Mouse (Mus musculus) gastrocnemius, postnatal 10 days (tissue): Measurements from ENCODE around the gene Gm20388. TPM values are rescaled to one million over a fixed set of nuclear protein-coding genes. Genes with fewer than 3 reads are reported as not detected.
A peak's percentile ranks its signal among the peaks of the same experiment; 100 is the strongest.

Source experiments
- DNase-seq: peaks from one replicate; pipeline ENCODE4 v3.0.0; 2021; ENCODE audit warnings: mixed read lengths
- total RNA-seq, 2 experiments: library from RNA; stranded (reverse); gene quantifications; 2 replicates each; pipeline ENCODE4 v1.2.3; 2021

Gm20388 gene
- total RNA-seq, 2 experiments from 2014 or later, result 2.9 to 6.0 TPM

GRCm38 (mm10) chr8:121544276-121544785, 1633.7 kb downstream of the Gm20388 start, which contains the start of gene 1700018B08Rik:
1700018B08Rik (minus strand) TSS chr8:121544320.
- no peak for DNase-seq

DNA sequence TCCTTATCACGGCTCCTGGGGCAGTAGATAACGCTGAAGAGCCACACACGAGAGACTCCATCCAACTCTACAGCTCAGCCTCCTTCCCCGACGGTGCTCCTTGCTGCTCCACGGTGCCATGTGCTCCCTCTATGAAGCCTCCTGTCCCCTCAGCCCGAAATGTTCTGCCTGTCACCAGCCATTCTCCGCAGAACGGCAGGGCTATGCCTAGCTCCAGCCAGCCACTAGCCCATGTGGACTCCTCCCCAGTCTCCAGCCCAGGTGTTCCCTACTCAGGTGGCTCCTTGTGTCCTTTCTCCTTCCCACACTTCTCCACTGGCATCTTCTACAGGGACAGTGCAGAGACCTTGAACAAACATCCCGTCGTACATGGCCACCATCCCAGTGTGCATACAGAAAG, 1634.3 kb downstream of the Gm20388 start:
- DNase-seq, result no peak

GRCm38 (mm10) chr8:121547132-121547531, 1636.5 kb downstream of the Gm20388 start:
- DNase-seq, result peak; percentile 74

DNA sequence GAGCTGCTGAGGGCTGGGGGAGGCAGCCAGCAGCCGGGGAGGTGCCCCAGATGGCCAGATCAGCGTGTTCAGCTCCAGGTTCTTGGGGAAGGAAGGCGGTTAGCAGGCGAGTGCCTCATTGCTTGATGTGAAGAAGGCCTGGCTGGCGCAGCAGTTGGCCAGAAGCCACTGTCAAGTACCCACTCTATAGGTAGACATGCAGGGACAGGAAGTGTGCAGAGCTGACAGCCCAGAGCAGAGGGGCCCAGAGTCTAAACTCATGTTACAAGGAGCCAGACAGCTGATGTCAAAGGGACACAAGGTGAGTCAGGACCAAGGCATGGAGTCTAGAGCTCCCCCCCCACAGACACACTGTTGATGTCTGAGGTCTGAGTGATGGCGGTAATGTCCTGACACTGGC, 1639.4 kb downstream of the Gm20388 start:
- no peak for DNase-seq

DNA sequence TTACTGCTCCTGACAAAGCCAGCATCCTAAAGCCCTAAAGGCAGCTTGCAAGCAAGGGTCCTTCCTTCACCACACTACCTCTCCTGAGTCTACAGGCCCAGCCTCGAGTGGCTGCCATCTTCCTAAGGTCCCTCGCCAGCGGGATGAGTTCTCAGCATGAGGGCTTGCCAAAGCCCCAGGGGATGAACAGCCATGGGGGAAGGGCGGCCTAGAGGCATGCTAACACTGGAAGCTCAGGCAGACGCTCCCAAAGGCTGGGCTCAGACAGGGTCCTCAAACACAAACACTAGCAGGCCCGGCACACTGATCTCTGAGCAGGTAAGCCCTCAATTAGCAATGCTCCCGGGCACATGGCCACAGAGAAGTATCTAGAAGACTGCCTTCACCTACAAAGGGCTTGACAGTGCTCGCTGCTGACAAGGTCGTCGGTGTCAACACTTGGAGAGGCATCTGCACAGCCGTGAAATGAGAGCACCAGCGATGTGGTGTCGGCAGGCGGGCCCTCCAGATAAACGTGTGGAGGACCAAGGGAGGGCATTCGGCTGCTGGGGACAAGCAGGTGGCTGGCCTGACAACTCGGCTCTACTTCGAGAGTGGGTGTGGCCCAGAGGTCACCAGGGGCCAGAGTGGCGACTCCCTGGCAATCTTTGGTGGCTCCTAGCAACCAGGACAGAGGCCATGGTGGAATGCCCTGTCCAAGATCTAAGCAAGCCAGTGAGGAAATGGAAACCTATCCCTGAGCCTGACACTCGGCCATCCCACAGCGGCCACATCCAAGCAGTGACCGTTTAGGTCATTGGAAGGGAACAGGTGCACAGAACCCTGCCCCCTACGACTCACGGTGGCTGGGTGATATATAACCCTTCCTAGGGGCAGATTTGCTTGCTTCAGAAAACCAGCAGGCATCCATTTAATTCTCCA, 1640.7 kb downstream of the Gm20388 start:
- peak; percentile 51 for DNase-seq

GRCm38 (mm10) chr8:121552506-121552905, 1641.9 kb downstream of the Gm20388 start:
- DNase-seq, result no peak

GRCm38 (mm10) chr8:121553831-121554475, 1643.3 kb downstream of the Gm20388 start:
- no peak for DNase-seq

DNA sequence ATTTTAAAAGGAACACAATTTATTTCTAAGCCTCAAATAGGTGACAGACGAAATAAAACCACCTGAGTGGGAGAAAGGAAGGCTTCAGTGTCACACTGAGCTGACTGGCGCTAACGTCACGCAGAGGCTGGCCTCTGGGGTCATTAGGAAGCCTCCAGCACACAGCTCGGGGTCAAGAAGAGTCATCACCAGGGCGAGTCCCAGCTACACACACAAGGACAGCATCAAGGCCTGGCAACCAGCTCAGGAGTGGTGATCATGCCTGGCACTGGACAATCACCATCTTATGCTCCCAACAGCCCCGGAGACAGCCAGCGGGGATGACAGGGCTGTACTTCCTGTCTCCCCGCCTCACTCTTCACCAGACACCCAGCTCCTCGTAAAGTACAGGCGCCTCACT, 1647.1 kb downstream of the Gm20388 start:
- no peak for DNase-seq

- no peak for DNase-seq
Observed at GRCm38 (mm10) chr8:121558538-121558937, 1647.9 kb downstream of the Gm20388 start.

GRCm38 (mm10) chr8:121559801-121560200, 1649.2 kb downstream of the Gm20388 start:
- no peak for DNase-seq

- DNase-seq, result no peak
Observed at GRCm38 (mm10) chr8:121560432-121561100, 1649.9 kb downstream of the Gm20388 start.

- DNase-seq, result peak; percentile 65
Observed at GRCm38 (mm10) chr8:121561636-121562345, 1651.2 kb downstream of the Gm20388 start.

DNA sequence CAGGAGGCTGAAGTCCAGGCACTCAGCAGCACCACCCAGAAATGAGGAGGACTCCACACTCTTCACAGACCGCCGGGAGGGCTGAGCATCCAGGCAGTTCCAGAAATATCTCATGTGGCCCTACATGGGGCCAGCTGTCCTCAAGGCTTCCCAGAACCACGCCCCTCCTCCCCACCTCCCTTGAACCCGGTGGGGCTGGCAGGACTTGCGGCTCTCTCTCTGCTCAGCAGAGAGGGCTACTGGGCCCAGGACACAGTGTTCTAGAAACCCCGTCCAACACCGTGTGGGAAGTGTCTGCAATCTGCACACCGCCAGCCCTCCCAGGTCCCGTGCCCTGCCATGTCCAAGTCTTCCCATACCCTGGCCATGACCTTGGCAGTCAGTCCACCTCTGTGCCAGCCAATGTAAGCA, 1652.3 kb downstream of the Gm20388 start:
- peak; percentile 62 for DNase-seq

GRCm38 (mm10) chr8:121563701-121564100, 1653.1 kb downstream of the Gm20388 start:
- DNase-seq, result no peak

DNA sequence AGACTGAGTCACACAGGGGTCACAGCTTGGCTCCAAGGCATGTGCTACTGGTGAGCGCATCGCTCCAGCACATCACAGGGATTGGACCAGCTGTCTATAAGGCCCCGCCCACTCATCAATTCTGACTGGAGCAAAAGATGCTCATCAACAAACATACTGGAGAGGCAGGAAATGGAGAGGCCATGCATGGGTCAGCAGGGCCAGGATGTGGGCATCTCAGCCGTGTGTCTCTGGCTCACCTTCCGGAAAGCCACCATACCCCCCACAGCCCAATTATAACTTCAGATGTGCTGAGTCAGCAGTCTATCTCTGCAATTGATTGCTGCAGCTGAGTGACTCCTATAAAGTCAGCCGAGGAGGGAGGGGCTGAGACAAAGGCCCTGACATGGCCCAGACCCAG, 1657.7 kb downstream of the Gm20388 start:
- no peak for DNase-seq

DNA sequence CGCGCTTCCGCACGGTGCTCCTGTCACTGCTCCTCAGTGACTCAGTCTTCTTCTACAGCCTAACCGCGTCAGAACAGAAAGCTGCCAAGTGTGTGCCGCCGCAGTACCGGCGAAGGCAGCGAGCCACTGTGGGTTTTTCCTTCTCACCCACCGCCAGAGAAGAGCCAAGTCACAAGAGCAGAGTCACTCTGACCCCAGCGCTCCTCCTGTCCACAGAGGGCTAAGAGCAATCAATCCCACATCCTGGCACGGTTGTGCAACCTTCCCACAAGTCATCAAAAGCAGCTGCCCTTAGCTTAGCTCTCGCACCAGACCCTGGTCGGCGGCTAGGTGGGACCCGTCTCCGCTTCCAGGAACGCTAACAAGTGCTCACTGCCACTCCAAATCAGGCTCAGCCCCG, 1659.7 kb downstream of the Gm20388 start:
- DNase-seq, result no peak

GRCm38 (mm10) chr8:121570801-121571200, 1660.2 kb downstream of the Gm20388 start:
- no peak for DNase-seq

GRCm38 (mm10) chr8:121572121-121572520, 1661.5 kb downstream of the Gm20388 start:
- no peak for DNase-seq

GRCm38 (mm10) chr8:121573275-121573674, 1662.6 kb downstream of the Gm20388 start:
- DNase-seq, result peak; percentile 77

- no peak for DNase-seq
Observed at GRCm38 (mm10) chr8:121575661-121576060, 1665.0 kb downstream of the Gm20388 start.

DNA sequence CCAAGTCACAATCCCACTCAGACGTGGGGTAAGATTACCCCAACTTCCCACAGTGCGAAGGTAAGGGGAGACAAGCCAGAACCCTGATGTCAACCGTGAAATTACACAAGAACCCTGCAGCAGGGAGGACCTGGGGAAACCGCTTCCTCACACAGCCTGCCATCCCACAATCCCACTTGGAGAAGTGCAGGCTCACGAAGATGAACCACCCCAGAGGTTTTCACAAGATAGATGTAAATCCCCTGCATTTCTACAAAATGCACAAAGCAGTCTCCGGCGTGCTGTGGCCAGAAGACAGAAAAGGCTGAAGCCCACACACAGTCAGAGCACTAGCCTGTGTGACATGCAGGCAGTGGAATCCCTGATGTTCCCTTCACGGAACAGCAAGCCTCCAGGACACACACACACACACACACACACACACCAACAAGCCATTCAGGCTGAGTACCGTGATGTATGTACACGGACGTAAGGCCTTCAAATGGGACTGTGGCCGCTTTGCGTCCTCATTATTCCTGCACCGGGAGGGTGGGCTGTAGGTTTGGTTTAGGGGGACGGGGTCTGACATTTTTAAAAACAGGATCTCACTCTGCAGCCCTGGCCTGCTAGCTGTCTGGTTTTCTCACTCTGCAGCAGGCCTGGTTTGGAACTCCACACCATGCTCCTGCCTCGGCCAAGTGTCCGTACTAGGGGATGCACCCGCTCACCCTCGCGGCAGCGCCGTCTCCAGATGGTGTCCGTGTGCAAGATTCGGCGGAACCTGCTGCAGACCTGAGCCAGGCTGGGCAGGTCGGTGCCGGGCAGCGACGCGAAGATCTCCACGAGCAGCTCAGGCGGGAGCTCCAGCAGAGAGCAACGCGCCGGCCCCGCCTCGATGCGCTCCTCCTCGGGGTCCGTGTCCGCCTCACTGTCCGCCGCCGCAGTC, 1667.4 kb downstream of the Gm20388 start:
- DNase-seq, result no peak
